Mouse (Mus musculus): ENCODE data around the gene Pirt. TPM values are rescaled to one million over a fixed set of nuclear protein-coding genes. Genes with fewer than 3 reads are reported as not detected.

The Pirt gene
- not detected in 2 replicates for total RNA-seq (2023)

GRCm38 (mm10) chr11:66911811-66912210 lies at the start of gene Pirt:
Gene Pirt (plus strand): TSS chr11:66911981.

GRCm38 (mm10) chr11:66956303-66956702 lies 44.5 kb downstream of the Pirt start, which contains the start of gene Tmem238l:
Gene Tmem238l (plus strand): TSS chr11:66956638.

Other genes starting within 250 kb of the Pirt start
- not detected in 2 replicates for gene Tmem238l, start 44.7 kb downstream of the Pirt start, total RNA-seq (2023)
- 2.0 and 2.3 TPM in 2 replicates for gene Tmem220, start 113.2 kb downstream of the Pirt start, total RNA-seq (2023)
- gene Adprm, start 140.6 kb downstream of the Pirt start, total RNA-seq (2023) = 29.8 and 30.7 TPM in 2 replicates
- 5.5 and 5.8 TPM in 2 replicates for gene Sco1, start 140.7 kb downstream of the Pirt start, total RNA-seq (2023)
- 0.09 TPM in 1 of 2 replicates, not detected in the other for gene Myh3, start 166.3 kb downstream of the Pirt start, total RNA-seq (2023)

Measured in neutrophil, adult 65 days (primary cell).